Mouse (Mus musculus) layer of hippocampus, adult 8-10 months (tissue): ENCODE measurements around the gene Rtf2. TPM values are rescaled to one million over a fixed set of nuclear protein-coding genes. Genes with fewer than 3 reads are reported as not detected.

ENCODE experiments used
- DNase-seq, 2 experiments: peaks; one replicate each; pipeline ENCODE4 v3.0.0; 2022; ENCODE audit warnings: low spot score in 2 of 2
- total RNA-seq, 4 experiments: library from RNA; stranded (reverse); gene quantifications; 2 replicates each; pipeline ENCODE4 v1.2.4; 2022

Rtf2 gene
- total RNA-seq, 4 experiments from 2014 or later = 68.3 to 71.7 (median 70.8) TPM

DNA sequence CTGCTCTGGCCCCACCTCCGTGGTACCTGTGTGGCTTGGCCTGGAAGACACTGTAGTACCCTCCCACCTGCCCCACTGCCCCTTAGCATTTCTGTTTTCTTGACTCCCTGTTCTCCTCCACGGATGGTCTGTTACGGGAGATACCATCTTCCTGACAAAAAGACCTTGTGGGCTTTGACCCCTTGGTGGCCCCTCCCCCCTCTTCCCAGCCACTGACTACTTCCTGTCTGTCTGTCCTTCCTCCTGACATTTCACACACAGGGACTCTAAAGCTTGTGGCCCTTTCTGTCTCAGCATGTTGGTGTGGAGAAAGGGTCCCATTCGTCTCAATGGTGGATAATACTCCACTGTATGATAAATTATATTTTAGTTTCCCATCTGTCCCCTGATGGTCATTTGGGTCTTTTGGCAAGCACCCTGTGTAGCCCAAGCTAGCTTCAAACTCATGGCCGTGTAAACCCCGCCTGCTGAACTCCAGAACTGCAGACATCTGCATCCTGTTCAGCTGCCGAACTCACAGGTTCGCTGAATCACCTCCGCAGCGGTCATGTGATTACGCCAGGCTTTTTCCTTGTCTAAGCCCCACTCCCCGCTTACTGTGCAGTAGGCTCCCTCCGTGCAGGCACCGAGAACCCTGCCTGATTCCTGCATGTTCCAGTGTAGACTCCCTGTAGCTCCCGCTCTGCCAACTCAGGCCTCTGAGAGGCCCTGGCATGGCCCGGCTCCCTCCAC lies 41.5 kb downstream of the Rtf2 start:
- no peak for DNase-seq

DNA sequence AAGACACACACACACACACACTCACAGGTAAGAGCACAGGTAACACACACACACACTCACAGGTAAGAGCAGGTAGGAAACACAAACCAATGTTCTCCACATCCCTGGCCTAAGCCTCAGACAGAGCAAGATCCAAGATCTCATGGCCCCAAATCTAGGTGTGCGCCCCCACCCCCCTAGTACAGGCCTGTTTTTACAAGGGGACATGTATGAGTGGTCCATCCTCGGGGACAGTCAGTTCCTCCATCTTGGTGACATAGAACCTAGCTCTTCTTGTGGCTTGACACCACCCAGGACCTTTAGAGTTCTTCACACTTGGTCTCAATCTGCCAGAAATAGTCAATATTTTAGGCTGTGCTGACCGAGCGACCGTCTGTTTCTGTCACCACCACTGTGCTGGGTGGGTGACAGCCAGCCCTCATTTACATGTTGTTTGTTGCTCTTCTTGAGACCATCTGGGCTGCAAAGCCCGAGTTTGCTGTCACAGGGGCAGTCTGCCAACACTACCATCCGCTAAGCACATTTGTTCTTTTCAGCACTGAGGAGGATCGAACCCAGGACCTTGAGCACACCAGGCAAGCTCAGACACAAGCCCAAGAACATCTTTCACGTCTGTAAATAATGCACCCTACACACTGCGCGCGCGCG lies 43.5 kb downstream of the Rtf2 start:
- peak in 1 of 2 experiments; percentile 52 for DNase-seq

DNA sequence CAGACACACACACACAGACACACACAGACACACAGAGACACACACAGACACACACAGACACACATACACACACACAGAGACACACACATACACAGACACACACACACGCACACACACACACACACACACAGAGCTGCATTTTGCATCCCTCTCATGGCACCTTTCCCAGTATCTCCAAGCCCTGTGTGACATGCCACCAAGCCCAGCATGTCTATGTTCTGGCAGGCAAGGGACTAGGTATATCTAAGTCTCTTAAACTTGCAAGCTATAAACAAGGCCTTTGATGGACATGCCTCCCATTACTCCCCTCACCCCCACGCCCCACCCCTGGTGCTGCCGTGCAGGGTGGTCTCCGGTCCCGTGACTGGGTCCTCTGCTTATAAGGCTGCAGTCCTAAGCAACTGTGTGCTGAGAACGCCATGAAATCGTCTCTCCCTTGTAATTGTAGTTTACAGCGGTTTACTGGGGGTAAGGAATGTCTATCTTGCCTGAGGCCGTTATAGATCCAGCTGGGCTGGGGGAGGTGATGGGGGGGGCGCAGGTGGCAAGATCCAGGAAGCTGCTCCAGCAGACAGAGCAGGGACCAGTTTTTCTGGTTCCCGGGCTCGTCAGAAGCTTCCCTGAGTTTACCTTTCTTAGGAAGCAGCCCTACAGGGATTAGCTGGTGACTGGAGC lies 44.5 kb downstream of the Rtf2 start:
- DNase-seq = no peak

DNA sequence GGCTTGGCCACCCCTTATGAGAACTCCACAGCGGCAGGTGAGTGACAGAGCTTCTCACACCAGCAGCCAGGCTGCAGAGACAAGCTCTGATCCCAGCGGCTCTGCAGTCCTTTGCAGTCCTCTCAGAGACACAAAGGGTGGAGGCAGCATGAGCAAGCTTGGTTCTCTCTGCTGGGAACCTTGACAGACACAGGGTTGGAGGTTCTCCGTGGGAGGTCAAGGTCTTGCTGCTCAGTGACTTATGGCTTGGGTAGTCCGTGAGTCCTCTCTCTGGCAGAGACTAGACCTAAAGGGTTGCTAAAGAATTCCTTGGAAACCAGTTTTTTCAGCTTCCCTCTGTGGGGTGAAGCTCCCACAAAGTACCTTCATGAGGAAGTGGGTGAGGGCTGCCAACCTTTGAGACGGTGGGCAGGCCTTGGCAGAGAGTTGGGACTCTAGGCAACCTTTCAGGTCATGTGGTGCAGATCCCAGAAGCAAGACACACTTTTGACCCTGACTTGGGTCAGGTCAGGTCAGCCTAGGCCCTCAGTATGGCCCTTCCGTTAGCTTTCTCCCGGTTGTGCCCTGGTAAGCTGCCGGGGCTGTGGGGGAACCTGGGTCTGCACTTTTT lies 56.5 kb downstream of the Rtf2 start:
- no peak for DNase-seq

DNA sequence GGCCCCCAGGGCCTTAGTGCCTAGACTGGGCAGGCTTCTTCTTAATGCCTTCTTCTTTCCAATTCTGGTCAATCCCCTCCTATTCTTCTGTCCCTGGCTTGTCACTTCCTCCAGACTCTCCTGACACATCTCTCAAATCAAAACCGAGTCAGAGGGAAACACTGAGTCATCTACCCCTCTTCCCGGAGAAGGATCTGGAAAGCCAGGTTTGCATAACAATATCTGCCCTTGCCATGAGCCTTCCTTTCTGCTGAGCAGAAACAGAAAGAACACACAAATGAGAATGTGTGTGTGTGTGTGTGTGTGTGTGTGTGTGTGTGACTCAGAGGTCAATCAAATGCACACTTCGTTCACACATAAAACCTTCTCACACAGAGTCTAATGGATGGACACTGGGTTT lies 58.5 kb downstream of the Rtf2 start:
- no peak for DNase-seq

DNA sequence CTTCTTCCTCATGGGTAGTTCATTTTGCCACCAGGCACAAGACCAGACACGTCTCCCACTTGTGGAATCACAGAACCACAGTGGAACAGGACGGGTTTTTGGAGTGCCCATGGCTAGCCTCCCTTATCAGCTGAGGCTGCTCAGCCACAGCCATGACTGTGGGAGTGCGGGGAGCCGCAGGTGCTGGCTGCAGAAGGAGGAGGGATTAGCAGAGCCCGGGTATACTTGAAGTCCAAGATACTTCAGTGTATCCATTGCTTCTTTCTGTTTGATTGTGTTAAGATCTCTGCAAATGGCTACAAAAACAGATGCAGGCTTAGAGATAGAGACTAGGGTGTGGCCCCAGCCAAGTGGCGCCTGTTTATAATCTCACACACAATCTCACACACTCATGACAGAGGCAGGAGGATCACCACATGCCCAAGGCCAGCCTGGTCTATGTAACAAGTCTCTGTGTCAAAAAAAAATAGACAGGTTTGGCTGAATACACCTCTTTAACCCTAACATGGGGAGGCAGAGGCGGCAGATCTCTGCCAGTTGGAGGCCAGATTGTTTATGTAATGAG lies 60.5 kb downstream of the Rtf2 start:
- no peak for DNase-seq

DNA sequence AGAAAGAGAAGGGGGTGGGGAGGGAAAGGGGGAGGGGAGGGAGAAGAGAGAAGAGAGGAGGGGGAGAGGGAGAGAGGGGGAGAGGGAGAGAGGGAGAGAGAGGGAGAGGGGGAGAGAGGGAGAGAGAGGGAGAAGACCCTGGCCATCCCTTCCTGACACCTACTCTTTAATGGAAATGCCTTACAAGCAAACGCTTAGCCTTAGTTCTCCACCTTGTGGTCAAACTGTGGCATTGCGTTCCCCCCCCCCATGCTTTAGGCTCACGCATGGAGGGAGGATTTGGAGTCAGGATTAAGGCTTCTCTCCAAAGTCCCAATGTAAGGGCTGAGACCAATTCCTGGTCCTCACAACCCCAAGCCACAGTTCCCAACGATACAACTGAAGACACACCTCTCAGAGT lies 61.0 kb downstream of the Rtf2 start:
- no peak for DNase-seq

DNA sequence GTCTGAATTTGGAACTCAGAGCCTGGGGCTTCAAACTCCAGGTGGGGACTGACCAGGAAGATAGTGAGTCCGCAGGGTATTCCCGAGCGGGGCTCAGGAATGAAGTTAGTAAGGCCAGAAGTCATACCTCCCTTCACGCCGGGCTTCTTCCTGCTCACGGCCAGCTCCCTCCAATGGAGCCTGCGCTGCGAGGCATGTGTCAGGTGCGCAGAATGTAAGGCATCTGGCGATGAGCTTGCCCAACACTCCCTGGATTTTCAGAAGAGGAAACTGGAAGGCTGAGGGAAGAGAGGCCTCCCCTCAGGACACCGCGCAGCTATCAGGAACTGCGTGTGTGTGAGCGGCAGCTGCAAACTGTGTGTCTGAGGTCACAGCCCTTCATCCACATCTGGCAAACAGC lies 61.8 kb downstream of the Rtf2 start:
- DNase-seq = no peak

DNA sequence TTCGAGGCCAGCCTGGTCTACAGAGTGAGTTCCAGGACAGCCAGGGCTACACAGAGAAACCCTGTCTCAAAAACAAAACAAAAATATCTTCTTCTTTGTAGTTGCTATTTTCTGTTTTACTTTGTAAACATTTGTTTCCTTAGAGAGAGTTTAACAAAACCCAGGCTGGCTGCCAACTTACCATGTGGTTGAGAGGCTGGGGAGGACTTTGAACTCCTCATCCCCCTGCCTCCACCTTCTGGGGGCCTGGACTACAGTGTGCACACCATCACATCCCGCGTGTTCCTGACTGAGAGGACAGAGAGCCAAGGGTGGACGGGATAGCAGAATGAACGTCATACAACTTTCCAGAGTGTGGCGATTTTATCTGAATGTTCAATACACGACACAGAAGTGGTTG lies 65.8 kb downstream of the Rtf2 start:
- no peak for DNase-seq

DNA sequence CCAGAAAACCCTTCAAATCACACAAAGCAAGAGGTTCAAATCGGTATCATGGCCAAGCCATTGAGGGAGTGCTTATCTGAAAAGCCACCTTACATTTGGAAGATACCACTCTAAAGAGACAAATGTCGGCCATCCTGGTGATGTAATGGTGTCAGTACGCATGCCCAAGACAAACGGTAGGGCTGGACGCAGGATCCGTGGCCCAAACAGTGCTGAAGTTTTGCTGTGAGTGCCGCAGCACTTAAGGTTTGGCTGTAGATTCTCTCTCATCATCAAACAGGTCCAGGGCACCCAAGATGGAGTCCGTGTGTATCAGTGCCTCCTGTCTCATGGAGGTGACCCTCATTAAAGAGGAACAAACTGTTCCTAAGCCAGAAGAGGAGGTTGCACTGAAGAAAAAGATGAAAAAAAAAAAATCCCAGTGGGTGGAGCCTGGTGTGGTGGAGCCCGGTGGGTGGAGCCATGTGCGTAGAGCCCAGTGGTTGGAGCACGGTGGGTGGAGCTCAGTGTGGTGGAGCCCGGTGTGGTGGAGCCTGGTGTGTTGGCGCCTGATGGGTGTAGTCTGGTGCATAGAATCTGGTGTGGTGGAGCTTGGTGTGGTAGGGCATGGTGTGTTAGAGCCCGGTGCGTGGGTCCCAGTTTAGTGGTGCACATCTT lies 69.8 kb downstream of the Rtf2 start:
- no peak for DNase-seq

DNA sequence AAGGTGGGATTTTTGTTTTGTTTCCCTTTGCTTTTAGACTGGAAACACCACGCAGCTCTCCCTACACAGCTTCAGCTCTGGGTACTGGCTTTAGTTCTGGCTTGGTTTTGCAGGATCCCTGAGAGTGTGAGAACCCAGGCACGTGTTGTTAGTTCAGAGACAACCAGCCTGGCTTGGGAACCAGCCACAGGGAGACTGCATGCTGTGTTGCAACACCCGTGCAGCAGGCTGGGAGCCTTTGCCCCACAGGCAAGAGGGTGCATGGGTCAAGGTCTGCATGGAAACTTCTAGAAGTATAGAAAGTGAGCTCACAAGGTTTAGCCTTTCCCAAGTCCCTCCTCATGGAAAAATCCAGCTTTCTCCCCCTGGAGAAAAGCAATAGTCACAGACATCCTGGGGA lies 70.5 kb downstream of the Rtf2 start:
- DNase-seq = no peak

DNA sequence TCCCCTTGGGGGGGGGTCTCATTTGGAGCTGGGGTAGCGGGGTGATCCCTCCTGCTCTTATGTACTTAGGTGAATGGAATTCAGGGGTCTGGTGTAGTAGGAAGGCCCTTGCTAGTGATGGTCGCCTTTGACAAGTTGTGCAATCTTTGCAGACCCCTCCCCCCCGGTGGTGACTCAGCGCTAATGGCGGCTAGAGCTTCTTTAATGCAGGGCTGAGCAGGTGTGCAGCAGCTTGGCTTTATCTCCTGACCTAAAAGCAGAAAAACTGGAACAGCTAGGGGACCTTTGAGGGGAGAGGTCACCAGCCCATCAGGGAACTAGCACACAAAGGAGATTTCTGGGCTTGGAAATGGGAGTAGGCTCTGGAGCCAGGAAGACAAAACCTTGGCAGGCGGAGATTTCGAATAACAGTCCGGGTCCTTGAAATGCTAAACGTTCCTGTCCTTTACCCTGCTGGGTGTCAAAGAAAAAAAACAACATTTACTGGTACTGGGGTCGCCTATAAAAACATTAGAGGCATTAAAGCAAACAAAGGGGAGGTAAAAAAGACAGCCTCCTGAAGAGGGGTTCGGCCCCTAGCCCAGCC lies 76.1 kb downstream of the Rtf2 start:
- no peak for DNase-seq

Other genes starting within 250 kb of the Rtf2 start
- under 1 TPM in 3 of 4 experiments, not detected in 1; 0.16 to 0.35 (median 0.22) TPM for gene Mc3r, start 192.1 kb upstream of the Rtf2 start, total RNA-seq
- 10 to 100 TPM; 19.5 to 22.8 (median 21.6) TPM for gene Fam210b, start 95.0 kb upstream of the Rtf2 start, total RNA-seq
- 1 to 10 TPM; 1.1 to 2.4 (median 1.5) TPM for gene Aurka, start 70.0 kb upstream of the Rtf2 start, total RNA-seq
- gene Cstf1, start 69.9 kb upstream of the Rtf2 start, total RNA-seq = 10 to 100 TPM; 23.7 to 28.8 (median 26.9) TPM
- gene Cass4, start 46.8 kb upstream of the Rtf2 start, total RNA-seq = under 1 TPM in 3 of 4 experiments, not detected in 1; 0.31 to 0.55 (median 0.33) TPM
- gene Gcnt7, start 18.0 kb downstream of the Rtf2 start, total RNA-seq = not detected
- gene Fam209, start 32.0 kb downstream of the Rtf2 start, total RNA-seq = under 1 TPM in 1 of 4 experiments, not detected in 3; 0.50 TPM
- gene Tfap2c, start 109.0 kb downstream of the Rtf2 start, total RNA-seq = under 1 TPM in 1 of 4 experiments, not detected in 3; 0.11 TPM